Mouse (Mus musculus): ENCODE data around the gene Tbx15. TPM values are rescaled to one million over a fixed set of nuclear protein-coding genes. Genes with fewer than 3 reads are reported as not detected.

Gene Tbx15
- polyA plus RNA-seq, 2 experiments from 2014 or later, result not detected

Other genes with a start within 250 kb of the Tbx15 start
- 1 to 10 TPM; 9.0 to 9.9 TPM for gene Wars2, start 99.3 kb upstream of the Tbx15 start, polyA plus RNA-seq (2017; shearing (Covaris generic))

All from CD4-positive, CD25-positive, alpha-beta regulatory T cell, adult 4 months (primary cell).